Mouse (Mus musculus) ES-E14 (cell line): Measurements from ENCODE around the gene Gatad2a.

Experiments used
- CHD2 ChIP-seq: IDR thresholded peaks from 2 replicates; pipeline ENCODE4 v1.6.1; 2014; ENCODE audit warnings: mild to moderate bottlenecking, low read depth, low read length, inconsistent platforms
- HCFC1 ChIP-seq: IDR thresholded peaks from 2 replicates; pipeline ENCODE4 v1.6.1; 2012; ENCODE audit warnings: low read length, inconsistent platforms, borderline replicate concordance; ENCODE audit not compliant: insufficient read depth
- MAFK ChIP-seq: IDR thresholded peaks from 2 replicates; pipeline ENCODE4 v1.6.1; 2014; ENCODE audit warnings: mild to moderate bottlenecking, low read depth, low read length, inconsistent platforms; ENCODE audit not compliant: insufficient read depth
- ZC3H11A ChIP-seq: IDR thresholded peaks from 2 replicates; pipeline ENCODE4 v1.6.1; 2012; ENCODE audit warnings: low read depth, mild to moderate bottlenecking, inconsistent platforms, low read length, borderline replicate concordance
- ZNF384 ChIP-seq: IDR thresholded peaks from 2 replicates; pipeline ENCODE4 v1.6.1; 2012; ENCODE audit warnings: low read depth, low read length, inconsistent platforms

- TF ChIP-seq HCFC1 (no peak), CHD2 (no peak), MAFK (no peak), ZNF384 (no peak), ZC3H11A (no peak)
Observed at GRCm38 (mm10) chr8:69970880-69971279, 25.3 kb downstream of the Gatad2a start.
